Mouse (Mus musculus): ENCODE results near the gene D130043K22Rik. TPM values are rescaled to one million over a fixed set of nuclear protein-coding genes. Genes with fewer than 3 reads are reported as not detected.

Gene D130043K22Rik
- polyA plus RNA-seq, 1 experiment: not detected

DNA sequence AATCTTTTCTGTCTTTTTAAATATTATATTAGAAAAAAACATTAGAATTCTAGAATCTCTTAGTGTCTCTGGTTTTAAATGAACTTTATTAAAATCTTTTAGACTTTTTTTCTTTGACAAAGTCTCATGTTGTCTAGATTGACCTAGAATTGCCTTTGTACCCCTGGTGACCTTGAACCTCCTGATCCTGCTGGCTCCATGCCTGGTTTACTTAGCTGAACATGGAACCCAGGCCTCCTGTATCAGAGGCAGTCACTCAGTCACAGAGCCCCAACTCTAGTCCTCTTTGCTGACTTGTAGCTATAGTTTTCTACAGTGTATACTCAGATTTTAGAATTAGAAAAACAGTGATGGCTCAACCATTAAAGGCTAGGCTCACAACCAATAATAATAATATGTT, 38.9 kb upstream of the D130043K22Rik start:
- TF ChIP-seq GATA1 (IDR thresholded peaks at IDR 0.05; ENCODE audit: low read length) (no peak), TAL1 (IDR thresholded peaks at IDR 0.05; ENCODE audit: low read length) (no peak)
- no peaks in the 10 kb centered on the region for H3K27me3 ChIP-seq (ENCODE audit: control insufficient read depth)
- H3K9me3 ChIP-seq (ENCODE audit: control insufficient read depth, low read length): no peaks in the 10 kb centered on the region
- peaks cover 30% of the 10 kb centered on the region for H3K4me1 ChIP-seq (ENCODE audit: control insufficient read depth)
- H3K36me3 ChIP-seq (ENCODE audit: control insufficient read depth): peaks cover 84% of the 10 kb centered on the region
- no peak overlapping the region for H3K4me3 ChIP-seq (replicated peaks)

DNA sequence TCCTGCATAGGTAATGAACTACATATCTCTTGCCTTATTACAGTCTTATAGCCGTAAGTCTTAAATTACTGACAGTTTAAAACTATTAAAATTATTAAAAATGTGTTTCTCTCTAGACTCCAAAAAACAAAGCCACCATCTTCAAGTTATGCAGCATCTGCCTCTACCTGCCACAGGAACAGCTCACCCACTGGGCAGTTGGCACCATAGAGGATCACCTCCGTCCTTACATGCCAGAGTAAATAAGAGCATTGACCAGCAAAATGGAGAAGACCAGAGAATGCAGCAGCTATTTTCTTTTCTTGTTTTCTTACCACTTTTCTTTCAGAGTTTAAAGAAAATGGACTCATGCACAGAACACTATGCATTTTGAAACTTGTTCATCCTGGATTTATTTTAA, 32.4 kb upstream of the D130043K22Rik start:
- no peaks in the 10 kb centered on the region for H3K27me3 ChIP-seq (ENCODE audit: control insufficient read depth)
- peaks cover 12% of the 10 kb centered on the region for H3K4me1 ChIP-seq (ENCODE audit: control insufficient read depth)
- H3K4me3 ChIP-seq (replicated peaks): no peak overlapping the region
- H3K36me3 ChIP-seq (ENCODE audit: control insufficient read depth): peaks cover 100% of the 10 kb centered on the region
- no peak for TF ChIP-seq TAL1 (IDR thresholded peaks at IDR 0.05; ENCODE audit: low read length)
- TF ChIP-seq GATA1 (IDR thresholded peaks at IDR 0.05; ENCODE audit: low read length): no peak
- H3K9me3 ChIP-seq (ENCODE audit: control insufficient read depth, low read length): no peaks in the 10 kb centered on the region

DNA sequence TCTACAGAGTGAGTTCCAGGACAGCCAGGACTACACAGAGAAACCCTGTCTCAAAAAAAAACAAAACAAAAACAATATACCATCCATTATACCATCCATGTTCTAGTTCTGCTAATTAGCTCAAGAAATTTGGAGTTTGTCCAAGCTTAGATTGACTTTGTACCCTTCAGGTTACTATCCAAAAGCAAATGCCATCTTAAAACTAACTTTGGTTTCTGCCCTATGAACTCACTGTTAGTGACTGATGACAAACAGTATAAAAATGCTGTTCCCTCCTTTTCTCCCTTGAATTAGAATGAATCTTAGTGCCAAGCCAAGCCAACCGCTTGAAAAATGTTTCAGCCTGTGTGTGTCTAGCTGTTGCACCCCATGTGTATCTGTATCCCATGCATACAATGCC, 30.3 kb upstream of the D130043K22Rik start:
- no peaks in the 10 kb centered on the region for H3K27me3 ChIP-seq (ENCODE audit: control insufficient read depth)
- peaks cover 96% of the 10 kb centered on the region for H3K36me3 ChIP-seq (ENCODE audit: control insufficient read depth)
- H3K4me3 ChIP-seq (replicated peaks): no peak overlapping the region
- TF ChIP-seq GATA1 (IDR thresholded peaks at IDR 0.05; ENCODE audit: low read length): no peak
- peaks cover 6% of the 10 kb centered on the region for H3K4me1 ChIP-seq (ENCODE audit: control insufficient read depth)
- H3K9me3 ChIP-seq (ENCODE audit: control insufficient read depth, low read length): no peaks in the 10 kb centered on the region

DNA sequence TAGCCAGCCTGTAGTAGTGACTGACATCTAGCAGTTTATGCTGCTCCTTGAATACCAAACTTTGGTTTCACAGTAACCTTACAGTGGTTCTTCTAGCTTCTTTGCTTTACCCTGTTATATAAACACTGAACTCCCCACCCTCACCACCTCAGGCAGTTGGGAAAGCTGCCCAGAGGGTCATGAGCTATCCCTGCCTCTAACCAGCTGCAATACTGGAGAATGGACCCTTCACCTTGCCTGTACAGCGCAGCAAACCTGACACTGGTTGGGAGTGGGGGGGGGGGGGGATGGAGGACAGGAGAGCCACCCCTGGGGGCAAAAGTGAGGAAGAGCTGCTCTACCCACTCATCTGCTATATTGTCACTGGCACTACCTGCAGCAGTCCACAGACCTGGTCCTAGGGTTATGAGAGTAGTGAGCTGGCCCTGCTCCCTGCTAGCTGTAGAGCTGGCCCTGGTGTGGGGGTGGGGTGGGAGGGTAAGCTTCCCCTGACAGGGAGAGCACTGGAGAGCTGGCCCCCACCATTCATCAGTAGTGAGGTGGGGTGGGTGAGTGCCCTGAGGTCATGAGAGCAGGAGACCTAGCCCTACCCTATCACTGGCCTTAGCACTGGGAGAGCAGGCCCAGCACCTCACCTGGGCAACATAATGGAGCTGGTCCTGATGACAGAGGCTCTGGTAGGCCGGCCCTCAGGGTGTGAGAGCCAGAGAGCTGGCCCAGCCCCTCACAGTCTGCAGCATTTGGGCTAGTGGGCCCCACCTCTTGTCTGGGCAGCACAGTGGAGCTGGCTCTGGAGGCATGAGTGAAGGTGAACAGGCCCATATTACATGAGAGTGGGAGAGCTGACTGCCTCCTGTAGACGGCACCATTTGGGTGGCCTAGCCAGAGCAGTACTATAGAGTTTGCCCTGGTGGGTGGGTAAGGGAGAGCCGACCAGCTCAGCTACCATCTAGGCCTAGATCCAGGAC, 28.5 kb upstream of the D130043K22Rik start:
- peaks cover 5% of the 10 kb centered on the region for H3K4me1 ChIP-seq (ENCODE audit: control insufficient read depth)
- H3K27me3 ChIP-seq (ENCODE audit: control insufficient read depth): no peaks in the 10 kb centered on the region
- peaks cover 86% of the 10 kb centered on the region for H3K36me3 ChIP-seq (ENCODE audit: control insufficient read depth)
- H3K9me3 ChIP-seq (ENCODE audit: control insufficient read depth, low read length): no peaks in the 10 kb centered on the region
- H3K4me3 ChIP-seq (replicated peaks): peak overlapping the region; percentile 2
- TF ChIP-seq GATA1 (IDR thresholded peaks at IDR 0.05; ENCODE audit: low read length) (no peak), TAL1 (IDR thresholded peaks at IDR 0.05; ENCODE audit: low read length) (no peak)

DNA sequence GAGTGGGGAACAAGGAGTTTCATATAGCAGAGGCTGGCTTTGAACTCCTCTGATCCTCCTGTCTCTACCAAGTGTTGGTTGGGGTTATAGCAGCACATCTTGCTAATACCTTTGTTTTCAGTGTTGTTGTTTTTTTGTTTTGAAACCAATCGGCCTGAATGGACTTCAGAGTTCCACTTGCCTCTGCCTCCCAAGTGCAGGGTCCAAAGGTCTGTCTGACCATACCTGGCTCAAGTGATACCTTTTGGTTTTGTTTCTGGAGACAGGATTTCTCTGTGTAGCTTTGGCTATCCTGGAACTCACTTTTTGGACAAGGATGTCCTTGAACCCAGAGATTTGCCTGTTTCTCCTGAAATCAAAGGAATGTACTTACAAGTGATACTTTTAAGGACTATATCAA, 25.0 kb upstream of the D130043K22Rik start:
- no peak overlapping the region for H3K4me3 ChIP-seq (replicated peaks)
- peaks cover 57% of the 10 kb centered on the region for H3K36me3 ChIP-seq (ENCODE audit: control insufficient read depth)
- H3K4me1 ChIP-seq (ENCODE audit: control insufficient read depth): peaks cover 7% of the 10 kb centered on the region
- TF ChIP-seq GATA1 (IDR thresholded peaks at IDR 0.05; ENCODE audit: low read length) (no peak), TAL1 (IDR thresholded peaks at IDR 0.05; ENCODE audit: low read length) (no peak)
- H3K9me3 ChIP-seq (ENCODE audit: control insufficient read depth, low read length): no peaks in the 10 kb centered on the region
- no peaks in the 10 kb centered on the region for H3K27me3 ChIP-seq (ENCODE audit: control insufficient read depth)

DNA sequence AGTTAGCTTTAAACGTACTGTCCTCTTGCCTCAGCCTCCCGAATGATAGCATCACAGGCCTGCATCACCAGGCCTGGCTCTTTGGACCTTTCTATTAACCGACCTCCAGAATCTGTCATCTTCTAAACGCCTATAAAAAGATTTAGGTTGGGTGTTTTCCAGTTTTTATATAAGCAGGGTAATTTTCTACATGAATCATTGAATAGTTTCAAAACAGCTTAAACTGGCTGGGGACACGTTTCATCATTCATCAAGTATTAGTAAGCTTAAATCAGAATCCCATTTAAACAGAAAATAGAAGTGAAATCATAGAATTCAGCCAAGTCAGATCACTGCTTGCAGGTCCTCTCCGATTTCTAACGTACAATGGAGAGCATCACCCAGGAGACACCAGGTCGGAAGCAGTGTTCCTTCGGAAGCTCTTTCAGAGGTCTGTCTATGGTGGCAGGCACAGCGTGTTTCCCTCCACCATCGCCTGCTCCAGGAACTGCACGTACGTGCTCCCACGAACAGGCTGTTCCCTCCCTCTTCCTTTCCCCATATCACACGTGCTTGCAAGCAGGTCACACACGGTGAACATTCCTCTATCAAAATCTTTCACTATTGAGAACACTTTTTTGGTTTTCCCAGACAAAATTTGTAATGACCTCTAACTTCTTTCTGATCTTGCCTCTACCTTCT, 22.1 kb upstream of the D130043K22Rik start:
- no peaks in the 10 kb centered on the region for H3K27me3 ChIP-seq (ENCODE audit: control insufficient read depth)
- peaks cover 33% of the 10 kb centered on the region for H3K36me3 ChIP-seq (ENCODE audit: control insufficient read depth)
- no peak for TF ChIP-seq GATA1 (IDR thresholded peaks at IDR 0.05; ENCODE audit: low read length)
- TF ChIP-seq TAL1 (IDR thresholded peaks at IDR 0.05; ENCODE audit: low read length): no peak
- no peak overlapping the region for H3K4me3 ChIP-seq (replicated peaks)
- no peaks in the 10 kb centered on the region for H3K9me3 ChIP-seq (ENCODE audit: control insufficient read depth, low read length)
- peaks cover 2% of the 10 kb centered on the region for H3K4me1 ChIP-seq (ENCODE audit: control insufficient read depth)

DNA sequence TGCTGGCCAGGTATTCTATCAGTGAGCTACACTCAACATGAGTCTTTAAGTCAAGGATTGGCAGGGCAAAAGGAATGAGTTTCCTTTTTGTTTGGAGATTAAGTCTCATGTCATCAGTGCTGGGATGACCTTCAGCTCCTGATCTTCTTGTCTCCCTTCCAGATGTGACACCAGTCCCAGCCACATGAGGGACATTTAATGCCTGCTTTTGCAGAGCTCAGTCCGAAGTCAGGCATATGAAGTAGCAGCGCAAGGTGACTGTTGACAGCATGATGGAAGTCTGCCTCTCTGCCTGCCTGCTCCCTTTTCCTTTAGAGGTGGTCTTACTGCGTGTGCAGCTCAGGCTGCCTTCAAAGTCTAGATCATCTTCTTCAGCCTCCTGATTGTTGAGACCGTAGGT, 20.3 kb upstream of the D130043K22Rik start:
- peaks cover 21% of the 10 kb centered on the region for H3K36me3 ChIP-seq (ENCODE audit: control insufficient read depth)
- TF ChIP-seq GATA1 (IDR thresholded peaks at IDR 0.05; ENCODE audit: low read length): no peak
- no peak for TF ChIP-seq TAL1 (IDR thresholded peaks at IDR 0.05; ENCODE audit: low read length)

DNA sequence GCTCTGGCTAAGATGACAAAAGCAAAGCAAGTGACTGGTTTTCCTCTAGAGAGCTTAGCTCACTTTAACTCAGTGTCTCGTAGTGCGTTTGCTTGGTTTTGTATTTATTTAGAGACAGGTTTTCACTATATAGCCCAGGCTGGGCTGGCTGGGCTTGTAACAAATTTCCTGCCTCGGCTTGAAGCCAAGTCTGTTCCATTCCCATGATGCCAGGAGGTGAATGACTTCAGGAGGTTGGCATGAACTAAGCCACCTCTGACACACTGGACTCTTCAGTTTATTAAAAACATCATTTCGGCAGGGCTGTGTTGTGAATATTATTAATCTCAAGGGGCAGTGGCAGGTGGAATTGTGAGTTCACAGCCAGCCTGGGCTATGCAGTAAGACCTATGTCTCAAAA, 19.3 kb upstream of the D130043K22Rik start:
- Histone ChIP-seq H3K9me3 (ENCODE audit: control insufficient read depth, low read length) (no peaks in the 10 kb centered on the region), H3K4me3 (replicated peaks) (no peak overlapping the region), H3K4me1 (ENCODE audit: control insufficient read depth) (peaks cover 8% of the 10 kb centered on the region), H3K36me3 (ENCODE audit: control insufficient read depth) (peaks cover 17% of the 10 kb centered on the region), H3K27me3 (ENCODE audit: control insufficient read depth) (no peaks in the 10 kb centered on the region)
- TF ChIP-seq GATA1 (IDR thresholded peaks at IDR 0.05; ENCODE audit: low read length): no peak
- no peak for TF ChIP-seq TAL1 (IDR thresholded peaks at IDR 0.05; ENCODE audit: low read length)

More for the DNA sequence above, 20.3 kb upstream of the D130043K22Rik start:
- Histone ChIP-seq H3K9me3 (ENCODE audit: control insufficient read depth, low read length) (no peaks in the 10 kb centered on the region), H3K27me3 (ENCODE audit: control insufficient read depth) (no peaks in the 10 kb centered on the region), H3K4me3 (replicated peaks) (no peak overlapping the region), H3K4me1 (ENCODE audit: control insufficient read depth) (peaks cover 2% of the 10 kb centered on the region)

DNA sequence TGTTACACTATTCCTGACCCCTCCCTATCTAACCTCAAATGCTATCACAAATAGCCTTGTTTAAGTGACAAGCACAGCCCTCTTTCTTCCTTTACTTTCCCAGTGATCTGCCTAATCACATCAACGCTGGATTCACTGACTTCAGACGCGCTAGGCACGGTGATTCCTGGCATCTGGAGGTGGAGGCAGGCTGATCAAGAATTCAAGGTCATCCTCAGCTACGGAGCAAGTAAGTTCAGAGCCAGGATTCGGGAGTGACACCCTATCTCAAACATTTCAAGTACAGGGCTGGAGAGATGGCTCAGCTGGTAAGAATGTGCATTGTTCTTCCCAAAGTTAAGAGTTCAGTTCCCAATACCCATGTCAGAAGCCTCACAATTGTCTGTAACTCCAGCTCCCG, 18.8 kb upstream of the D130043K22Rik start:
- TF ChIP-seq TAL1 (IDR thresholded peaks at IDR 0.05; ENCODE audit: low read length) (no peak), GATA1 (IDR thresholded peaks at IDR 0.05; ENCODE audit: low read length) (no peak)
- H3K4me3 ChIP-seq (replicated peaks): no peak overlapping the region
- no peaks in the 10 kb centered on the region for H3K27me3 ChIP-seq (ENCODE audit: control insufficient read depth)
- no peaks in the 10 kb centered on the region for H3K9me3 ChIP-seq (ENCODE audit: control insufficient read depth, low read length)
- H3K4me1 ChIP-seq (ENCODE audit: control insufficient read depth): peaks cover 9% of the 10 kb centered on the region
- peaks cover 14% of the 10 kb centered on the region for H3K36me3 ChIP-seq (ENCODE audit: control insufficient read depth)

Measured in erythroblast, embryonic 14.5 days (primary cell).